Mouse (Mus musculus) cerebellum, adult 2 months (tissue): ENCODE data around the gene Tbc1d10b. TPM values are rescaled to one million over a fixed set of nuclear protein-coding genes. Genes with fewer than 3 reads are reported as not detected.

Experiments used
- DNase-seq, 2 experiments: peaks; one replicate each; pipeline ENCODE4 v3.0.0; 2021
- H3K27ac ChIP-seq: fragments of 200-500 bp; 2 replicates; pipeline ENCODE4 v1.5.1; 2012; ENCODE audit warnings: low read length, control low read depth, inconsistent platforms; ENCODE audit not compliant: insufficient read depth
- H3K27me3 ChIP-seq: fragments of 200-500 bp; 2 replicates; pipeline ENCODE4 v1.6.1; 2012; ENCODE audit warnings: inconsistent platforms, mild to moderate bottlenecking, low read length, moderate library complexity; ENCODE audit not compliant: control insufficient read depth, insufficient read depth
- H3K4me1 ChIP-seq: fragments of 200-500 bp; 2 replicates; pipeline ENCODE4 v1.6.1; 2011; ENCODE audit warnings: low read length; ENCODE audit not compliant: control insufficient read depth, insufficient read depth
- H3K4me3 ChIP-seq: fragments of 200-500 bp; replicated peaks from 2 replicates; pipeline ENCODE3; 2011; ENCODE audit warnings: mild to moderate bottlenecking, low read depth, low read length, control low read depth; ENCODE audit not compliant: insufficient read depth
- CTCF ChIP-seq: fragments of 200-500 bp; IDR thresholded peaks from 2 replicates; pipeline ENCODE4 v1.5.1; 2011; ENCODE audit warnings: low read depth, mild to moderate bottlenecking, control low read depth, low read length, moderate library complexity, borderline replicate concordance; ENCODE audit not compliant: insufficient read depth
- POLR2A ChIP-seq: fragments of 200-500 bp; IDR thresholded peaks from 2 replicates; pipeline ENCODE4 v1.6.1; 2011; ENCODE audit warnings: low read length, control low read depth, borderline replicate concordance; ENCODE audit not compliant: insufficient read depth
- WGBS: fragments of 180-500 bp; shearing (Covaris S2); methylation state at CpG from one replicate; pipeline ENCODE4 v1.1.7; 2018; 5-methylcytosine and 5-hydroxymethylcytosine counted together
- polyA plus RNA-seq: library from polyadenylated mRNA; depleted of rRNA; stranded (reverse); fragments of >200 nt; gene quantifications from 2 replicates; pipeline ENCODE4 v1.2.3, GENCODE M21; 2012

The Tbc1d10b gene
- polyA plus RNA-seq, 1 experiment: 83.9 TPM

- TF ChIP-seq POLR2A (no peak), CTCF (no peak)
- peak overlapping the region; percentile 75 for H3K27ac ChIP-seq
- 3% methylated on average over 31 of the region's 33 CpGs for WGBS
- no peaks in the 10 kb centered on the region for H3K27me3 ChIP-seq
- DNase-seq: peak in 1 of 2 experiments; percentile 40
- peak overlapping the region; percentile 73 for H3K4me3 ChIP-seq
- H3K4me1 ChIP-seq: peaks cover 16% of the 10 kb centered on the region
Measured at GRCm38 (mm10) chr7:127244658-127245510, 36.6 kb upstream of the Tbc1d10b start.

GRCm38 (mm10) chr7:127243870-127244657 lies 35.8 kb upstream of the Tbc1d10b start, which contains the start of gene Zfp771:
TSS of gene Zfp771 (plus strand) at chr7:127244274.
- no peaks in the 10 kb centered on the region for H3K27me3 ChIP-seq
- peaks cover 16% of the 10 kb centered on the region for H3K4me1 ChIP-seq
- peak within 1 kb of the TSS; percentile 76 for H3K27ac ChIP-seq
- peak; percentile 93 to 96 for DNase-seq
- peak within 1 kb of the TSS; percentile 73 for H3K4me3 ChIP-seq
- under 1% methylated on average over 51 of the region's 56 CpGs for WGBS
- TF ChIP-seq CTCF: no peak
- peak; percentile 58 for TF ChIP-seq POLR2A

GRCm38 (mm10) chr7:127243361-127243867 lies 35.1 kb upstream of the Tbc1d10b start:
- H3K27ac ChIP-seq: peak overlapping the region; percentile 76
- no peak for DNase-seq
- peaks cover 16% of the 10 kb centered on the region for H3K4me1 ChIP-seq
- 24% methylated on average over 2 of the region's 2 CpGs for WGBS
- H3K4me3 ChIP-seq: peak overlapping the region; percentile 63
- TF ChIP-seq POLR2A (no peak), CTCF (no peak)
- H3K27me3 ChIP-seq: no peaks in the 10 kb centered on the region

GRCm38 (mm10) chr7:127234777-127235176 lies 26.5 kb upstream of the Tbc1d10b start:
- WGBS: 94% methylated on average over 2 of the region's 2 CpGs
- no peak for DNase-seq
- no peak for TF ChIP-seq CTCF
- TF ChIP-seq POLR2A: no peak
- Histone ChIP-seq H3K27me3 (no peaks in the 10 kb centered on the region), H3K4me3 (no peak overlapping the region), H3K4me1 (peaks cover 8% of the 10 kb centered on the region; the same call in 1 of the 2 replicates), H3K27ac (no peak overlapping the region)

- TF ChIP-seq CTCF: no peak
- TF ChIP-seq POLR2A: no peak
- Histone ChIP-seq H3K4me3 (peak overlapping the region; percentile 84), H3K4me1 (peaks cover 8% of the 10 kb centered on the region; the same call in 1 of the 2 replicates), H3K27ac (no peak overlapping the region), H3K27me3 (no peaks in the 10 kb centered on the region)
- 4% methylated on average over 9 of the region's 9 CpGs for WGBS
- no peak for DNase-seq
Measured at GRCm38 (mm10) chr7:127233765-127234164, 25.5 kb upstream of the Tbc1d10b start.

- Histone ChIP-seq H3K4me3 (peak overlapping the region; percentile 84), H3K27ac (peak overlapping the region; percentile 53), H3K4me1 (peaks cover 8% of the 10 kb centered on the region; the same call in 1 of the 2 replicates), H3K27me3 (no peaks in the 10 kb centered on the region)
- TF ChIP-seq POLR2A (no peak), CTCF (no peak)
- under 1% methylated on average over 27 of the region's 27 CpGs for WGBS
- no peak for DNase-seq
Measured at GRCm38 (mm10) chr7:127233368-127233749, 25.1 kb upstream of the Tbc1d10b start.

GRCm38 (mm10) chr7:127232622-127233367 lies 24.5 kb upstream of the Tbc1d10b start, which contains the start of the genes Zfp553 and Sept1:
TSS of gene Zfp553 (plus strand) at chr7:127233061.
TSS of gene Sept1 (minus strand) at chr7:127233130.
- peaks cover 8% of the 10 kb centered on the region; the same call in 1 of the 2 replicates for H3K4me1 ChIP-seq
- peak within 1 kb of the TSS; percentile 77 for H3K27ac ChIP-seq
- peak; percentile 66 for TF ChIP-seq POLR2A
- no peak for TF ChIP-seq CTCF
- under 1% methylated on average over 64 of the region's 64 CpGs for WGBS
- peak; percentile 91 for DNase-seq
- no peaks in the 10 kb centered on the region for H3K27me3 ChIP-seq
- H3K4me3 ChIP-seq: peak within 1 kb of the TSS; percentile 86
